Mouse (Mus musculus): ENCODE data around the gene A930018P22Rik.
"Not testable (repeated sequence)": the region's sequence is repeated elsewhere in the genome, so short reads cannot be mapped to it uniquely, and the experiment has no call there.

- TF ChIP-seq CTCF, EP300 (IDR thresholded peaks at IDR 0.05; ENCODE audit: low read depth): not testable (repeated sequence)
These were observed 13.5 kb upstream of the A930018P22Rik start for GRCm38 (mm10) chr2:104109021-104109420.

All from heart, postnatal 0 days (tissue).